Mouse (Mus musculus): ENCODE measurements at regions not wholly inside any gene's neighbourhood (a gene's known extent, or its start where the extent isn't known, plus 50 kb on each side); places are given as distances from the start of the nearest gene placed in this dataset.

GRCm38 (mm10) chr12:59330753-59331152, 111.2 kb upstream of the Fbxo33 start:
- peak in 1 of 2 experiments; percentile 11 for DNase-seq (ENCODE audit: low spot score in 2 of 2)

GRCm38 (mm10) chr12:59312703-59313102, 93.2 kb upstream of the Fbxo33 start:
- DNase-seq (ENCODE audit: low spot score in 2 of 2): no peak

GRCm38 (mm10) chr12:59307958-59308357, 88.4 kb upstream of the Fbxo33 start:
- no peak for DNase-seq (ENCODE audit: low spot score in 2 of 2)

GRCm38 (mm10) chr12:59304522-59304921, 85.0 kb upstream of the Fbxo33 start:
- DNase-seq (ENCODE audit: low spot score in 2 of 2): no peak

Data from left cerebral cortex, adult 18-20 months (tissue).